Mouse (Mus musculus): ENCODE results near the gene Zfyve19. TPM values are rescaled to one million over a fixed set of nuclear protein-coding genes. Genes with fewer than 3 reads are reported as not detected.

Zfyve19 gene
- total RNA-seq, 2 experiments from 2014 or later, result 30.2 to 30.5 TPM

DNA sequence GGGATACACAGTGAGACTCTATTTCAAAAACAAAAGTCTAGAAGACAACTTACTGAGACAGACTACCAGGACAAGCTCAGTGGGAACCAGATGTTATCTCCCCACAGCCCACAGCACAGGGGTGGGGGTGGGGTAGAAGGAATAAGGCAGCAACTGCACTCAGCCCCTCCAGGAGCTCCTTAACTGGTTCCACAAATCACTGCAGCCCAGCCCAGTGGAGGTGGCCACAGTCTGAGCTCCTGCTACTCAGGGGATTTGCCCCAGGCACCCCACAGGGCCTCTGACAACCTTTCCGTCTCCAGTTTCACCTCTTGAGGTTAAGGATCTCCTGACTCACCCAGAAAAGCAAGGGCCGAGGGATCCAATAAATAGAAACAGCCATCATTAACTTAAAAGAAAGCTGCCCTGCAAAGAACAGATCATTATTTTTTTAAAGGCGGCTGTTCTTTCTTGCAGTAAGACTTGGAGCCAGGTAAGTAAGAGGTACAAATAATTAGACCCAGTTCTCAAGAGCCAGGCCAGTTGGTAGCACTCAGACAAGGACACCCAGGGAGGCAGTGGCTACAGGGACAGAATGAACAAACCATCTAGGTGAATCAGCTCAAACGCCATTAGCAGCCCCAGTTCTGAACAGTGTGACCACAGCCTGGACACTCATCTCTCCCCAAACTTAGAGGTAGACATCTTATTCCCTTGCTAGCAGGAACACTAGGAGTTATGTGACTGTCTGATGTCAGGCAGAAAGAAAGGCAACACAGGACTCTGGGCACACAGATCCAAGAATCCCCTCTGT, 11.9 kb upstream of the Zfyve19 start:
- DNase-seq, result no peak

DNA sequence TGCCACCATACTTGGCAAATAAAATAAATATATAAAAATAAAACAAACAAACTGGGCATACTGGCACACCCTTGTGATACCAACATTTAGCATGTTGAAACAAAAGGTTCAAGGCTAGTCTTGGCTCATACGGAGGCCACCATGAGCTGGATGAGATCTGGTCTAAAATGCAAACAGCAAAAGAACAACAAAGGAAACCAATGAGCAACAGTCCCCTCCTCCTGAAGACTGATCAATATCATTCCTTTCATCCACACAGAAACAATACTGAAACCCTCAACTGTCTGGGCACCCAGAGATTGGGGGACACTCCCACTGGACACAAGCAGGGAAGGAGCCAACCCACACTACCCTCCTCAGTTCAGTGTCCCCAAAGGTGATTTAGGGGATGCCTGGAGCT, 10.9 kb upstream of the Zfyve19 start:
- DNase-seq, result no peak

DNA sequence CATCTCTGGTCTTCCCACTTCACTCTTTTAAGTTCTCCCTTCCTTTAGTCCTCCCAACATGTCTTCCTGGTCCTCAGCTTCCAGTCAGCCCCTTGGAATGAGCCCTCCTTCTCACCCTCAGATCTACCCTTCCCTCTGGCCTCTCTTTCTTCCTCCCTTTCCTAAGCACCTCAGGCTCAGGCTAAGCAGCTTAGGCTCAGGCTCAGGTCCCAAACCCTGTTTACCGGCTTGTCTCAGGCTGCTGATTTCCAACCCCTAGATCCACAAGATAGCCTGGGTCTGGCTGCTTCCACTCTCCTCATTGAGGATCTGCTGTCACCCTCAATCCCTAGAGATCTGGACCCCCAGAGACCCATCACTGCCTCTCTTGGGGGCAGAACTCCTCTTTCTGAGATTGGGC, 10.4 kb upstream of the Zfyve19 start:
- no peak for DNase-seq

DNA sequence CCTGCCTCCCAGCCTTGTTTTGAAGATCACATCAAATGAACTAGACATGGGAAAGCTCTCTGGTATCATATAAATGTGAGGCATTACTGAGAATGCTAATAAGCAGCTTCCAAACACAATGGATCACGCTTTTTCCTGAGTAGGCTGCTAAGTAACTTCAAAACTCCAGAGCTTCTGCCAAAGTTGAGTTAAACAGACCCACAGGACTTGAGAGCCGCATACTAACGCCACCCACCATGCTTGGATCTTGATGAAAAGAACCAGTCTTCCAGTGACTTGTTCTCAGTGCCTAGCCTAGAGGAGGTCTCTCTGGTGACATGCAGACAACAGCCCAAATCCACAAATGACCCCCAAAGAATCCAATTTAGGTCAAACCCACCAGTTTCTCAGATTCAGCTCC, 9.5 kb upstream of the Zfyve19 start:
- DNase-seq, result no peak

DNA sequence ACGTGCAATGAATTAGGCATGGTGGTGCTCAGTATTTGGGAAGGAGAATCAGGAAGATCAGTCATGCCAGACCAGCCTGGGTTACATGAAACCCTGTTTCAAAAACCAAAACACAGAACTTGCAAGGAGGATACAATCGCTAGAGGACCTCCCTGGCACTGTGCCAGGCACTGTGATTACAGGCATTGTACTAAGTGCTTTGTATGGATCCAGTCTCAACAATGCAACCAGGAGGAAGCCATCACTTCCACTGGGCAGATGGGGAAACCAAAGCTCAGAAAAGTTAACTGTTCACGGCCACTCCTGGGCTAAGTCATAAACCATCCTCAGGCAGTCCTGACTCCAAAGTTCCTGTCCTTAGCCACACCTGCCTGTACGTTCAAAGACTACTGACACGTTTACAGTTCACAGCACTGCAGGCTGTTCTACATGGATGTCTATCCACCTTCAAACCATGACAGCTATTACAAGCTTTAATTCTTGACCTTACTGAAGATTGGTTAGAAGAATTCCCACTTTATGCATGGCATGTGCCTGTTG, 5.4 kb upstream of the Zfyve19 start:
- peak in 1 of 2 experiments; percentile 28 for DNase-seq

DNA sequence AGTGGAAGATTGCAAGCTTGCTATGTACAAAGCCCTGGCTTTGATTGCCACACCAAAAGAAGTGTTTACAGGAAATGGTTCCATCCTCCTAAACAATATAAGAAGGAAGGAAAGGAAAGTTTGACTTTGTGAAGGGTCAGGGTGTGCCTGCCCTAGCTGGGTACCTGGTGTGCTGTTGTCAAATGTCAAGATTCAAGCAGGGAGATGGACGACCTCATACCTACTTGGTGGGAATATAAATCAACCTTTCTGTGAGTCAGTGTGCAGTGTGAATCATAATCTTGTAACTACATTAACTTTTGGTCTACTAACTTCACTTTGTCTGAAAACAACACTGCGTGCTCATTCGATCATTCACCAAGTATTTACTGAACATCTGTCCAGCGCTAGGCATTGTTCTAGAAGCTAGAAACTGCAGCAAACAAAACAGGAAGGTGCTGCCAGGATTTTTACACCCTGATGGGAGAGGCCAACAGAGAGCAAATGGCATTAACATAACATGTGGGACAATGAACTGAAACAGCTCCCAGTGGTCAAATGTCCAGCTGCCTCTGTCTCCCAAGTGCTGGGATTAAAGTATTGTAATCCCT, 4.5 kb upstream of the Zfyve19 start:
- no peak for DNase-seq

DNA sequence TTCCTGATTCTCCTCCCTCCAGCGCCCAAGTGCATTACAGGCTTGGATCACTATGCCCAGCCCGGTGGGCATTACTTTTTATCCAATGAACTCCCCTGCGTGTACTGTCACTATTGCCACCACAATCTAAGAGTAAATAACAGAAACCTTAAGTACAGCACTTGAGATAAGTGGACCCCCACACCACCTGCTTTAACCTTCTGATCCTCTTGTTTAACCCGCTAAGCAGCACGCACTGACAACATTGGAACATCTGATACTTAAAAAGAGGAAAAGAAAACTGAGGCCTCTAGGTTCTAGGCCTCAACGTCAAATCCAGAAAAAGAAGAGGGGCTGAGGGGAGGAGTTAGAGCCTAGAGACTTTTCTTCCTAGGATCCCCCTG, 465 bp upstream of the Zfyve19 start:
- DNase-seq, result no peak

DNA sequence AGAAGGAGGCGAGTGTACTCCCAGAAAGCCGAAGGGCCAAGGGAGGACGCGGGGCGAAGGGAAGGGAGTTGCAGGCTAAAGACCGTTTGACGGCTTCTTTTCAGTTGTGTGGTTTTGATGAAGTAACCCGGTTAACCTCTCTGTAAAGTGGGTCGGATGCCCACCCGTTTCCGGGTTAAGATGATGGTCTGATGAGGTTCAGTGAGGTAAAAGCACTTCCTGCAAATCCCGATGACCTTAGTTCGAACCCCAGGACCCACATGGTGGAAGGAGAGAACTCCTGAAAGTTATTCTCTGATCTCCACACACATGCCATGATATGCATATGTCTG, 725 bp downstream of the Zfyve19 start:
- no peak for DNase-seq

DNA sequence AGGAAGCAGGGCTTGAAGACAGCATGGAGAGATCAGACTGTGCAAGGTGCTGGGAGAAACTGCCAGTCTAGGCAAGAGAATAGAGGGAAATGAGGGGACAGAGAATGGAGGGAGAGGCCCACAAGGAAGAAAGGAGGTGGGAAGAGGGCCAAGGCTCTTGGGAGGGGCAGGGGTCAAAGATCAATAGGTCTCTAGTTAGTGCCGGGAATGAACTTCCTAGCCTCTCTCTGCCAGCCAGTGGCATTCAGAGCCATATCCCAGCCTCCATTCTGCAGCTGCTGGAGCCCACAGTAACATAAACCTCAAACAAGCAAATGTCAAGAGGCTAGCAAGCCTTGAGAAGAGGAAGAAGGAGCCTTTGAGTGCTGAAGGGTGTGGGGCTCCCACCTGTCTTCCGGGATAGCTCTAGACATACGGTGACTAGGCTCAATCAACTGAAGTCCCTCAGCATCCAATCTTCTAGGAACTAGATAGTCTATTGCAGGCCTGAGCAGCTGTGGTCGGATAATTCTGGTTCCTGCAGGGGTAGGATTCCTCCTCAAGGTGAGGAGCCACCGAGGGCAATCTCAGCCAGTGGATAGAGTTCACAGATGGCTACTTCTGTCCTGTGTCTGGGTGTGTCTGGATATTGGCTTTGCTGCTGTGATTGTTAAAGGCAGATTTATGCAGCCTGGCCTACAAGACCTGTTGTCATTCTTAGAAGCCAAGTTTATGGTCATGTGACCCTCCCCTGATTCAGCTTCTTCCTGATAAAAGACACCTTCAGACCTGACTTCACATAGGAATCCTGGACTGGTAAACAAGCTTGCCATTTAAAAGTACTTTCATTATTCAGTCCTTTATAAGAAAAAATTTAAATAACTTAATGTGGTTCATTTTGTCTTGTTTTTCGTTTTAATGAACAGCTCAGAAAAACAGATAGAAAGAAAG, 21.6 kb downstream of the Zfyve19 start, which contains the start of gene Ppp1r14d:
TSS of gene Ppp1r14d (minus strand) at position 132 of the 930 bp plus-strand sequence.
- no peak for DNase-seq

DNA sequence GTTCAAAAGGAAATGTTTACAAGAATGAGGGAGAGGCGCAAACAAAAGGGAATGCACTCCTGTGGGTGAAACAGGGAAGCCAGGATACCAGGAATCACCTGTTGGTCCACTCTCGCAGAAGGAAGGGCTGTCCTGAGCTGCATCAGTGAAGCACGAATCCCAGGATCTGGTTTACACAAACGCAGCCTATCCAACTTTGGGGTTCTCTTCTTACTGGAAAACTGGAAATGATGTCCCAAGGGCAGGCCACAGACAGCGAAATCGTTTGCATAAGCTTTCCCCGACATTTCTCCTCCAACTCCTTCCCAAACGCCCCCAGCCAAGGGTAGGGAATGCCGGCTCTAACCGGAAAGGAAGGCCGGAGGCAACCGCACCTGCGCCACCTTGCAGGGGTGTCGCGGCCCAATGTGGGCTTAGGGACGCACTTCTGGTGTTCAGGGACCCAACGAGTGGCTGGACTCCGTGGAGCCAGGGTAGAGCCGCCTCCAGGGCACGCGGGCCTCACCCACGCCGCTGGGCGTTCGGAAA, 28.3 kb downstream of the Zfyve19 start:
- DNase-seq, result no peak

DNA sequence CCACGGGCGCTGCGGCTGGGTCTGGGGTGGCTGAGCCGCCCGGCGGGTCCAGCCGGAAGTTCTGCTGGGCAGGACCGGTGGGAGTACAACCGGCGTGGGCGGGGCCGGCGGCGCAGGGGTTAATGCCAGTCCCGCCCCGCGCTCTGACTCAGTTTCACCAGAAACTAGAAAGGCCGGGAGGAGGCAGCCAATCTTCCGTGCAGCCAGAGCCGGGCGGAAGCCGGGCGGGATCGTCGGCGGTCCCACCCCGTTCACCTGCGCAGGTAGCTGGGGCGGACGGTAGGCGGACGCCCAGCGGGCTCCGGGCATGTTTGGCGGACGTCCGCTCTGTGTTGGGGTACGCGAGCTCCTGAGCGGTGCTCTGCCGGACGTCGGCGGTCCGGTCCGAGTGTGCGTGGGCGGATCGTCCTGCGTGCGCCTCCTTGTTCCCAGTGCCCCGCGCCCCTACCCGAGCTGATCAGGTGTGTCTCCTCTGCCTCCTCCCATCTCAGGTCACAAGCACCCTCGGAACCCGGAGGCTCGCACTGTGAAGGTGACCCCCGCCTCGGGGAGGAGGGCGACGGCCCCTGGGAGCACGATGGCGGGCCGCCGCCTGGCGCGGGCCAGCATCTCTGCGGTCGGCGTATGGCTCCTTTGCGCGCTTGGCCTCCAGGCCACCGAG, 28.9 kb downstream of the Zfyve19 start, which contains the start of gene Spint1:
TSS of gene Spint1 (plus strand) at position 153 of the 661 bp plus-strand sequence.
- peak; percentile 22 to 28 for DNase-seq

DNA sequence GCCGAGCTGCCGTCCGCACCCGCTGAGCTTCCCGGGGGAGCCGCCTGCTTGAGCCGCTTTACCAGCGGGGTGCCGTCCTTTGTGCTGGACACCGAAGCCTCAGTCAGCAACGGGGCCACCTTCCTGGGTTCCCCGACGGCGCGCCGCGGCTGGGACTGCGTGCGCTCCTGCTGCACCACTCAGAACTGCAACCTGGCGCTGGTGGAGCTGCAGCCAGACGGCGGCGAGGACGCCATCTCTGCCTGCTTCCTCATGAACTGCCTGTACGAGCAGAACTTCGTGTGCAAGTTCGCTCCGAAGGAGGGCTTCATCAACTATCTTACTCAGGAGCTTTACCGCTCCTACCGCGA, 29.4 kb downstream of the Zfyve19 start:
- DNase-seq, result peak; percentile 21 to 30

DNA sequence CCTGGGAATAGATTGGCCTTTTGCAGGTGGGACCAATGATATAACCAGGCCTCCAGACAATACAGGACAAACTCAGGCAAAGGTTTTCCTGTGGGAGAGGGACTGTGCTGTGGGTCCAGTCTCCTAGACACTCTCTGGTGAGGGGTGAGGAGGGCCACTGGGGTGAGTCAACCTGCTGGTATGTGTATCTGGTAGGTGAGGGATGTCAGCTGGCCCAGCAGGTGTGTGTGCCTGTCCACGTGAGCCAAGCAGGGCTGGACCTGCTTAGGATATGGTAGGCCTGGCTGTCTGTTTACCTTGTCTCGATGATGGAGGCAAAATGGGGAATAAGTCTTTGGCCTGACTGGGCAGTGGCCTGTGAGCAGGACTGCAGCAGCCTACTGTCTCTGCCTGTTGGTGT, 30.3 kb downstream of the Zfyve19 start:
- DNase-seq, result no peak

DNA sequence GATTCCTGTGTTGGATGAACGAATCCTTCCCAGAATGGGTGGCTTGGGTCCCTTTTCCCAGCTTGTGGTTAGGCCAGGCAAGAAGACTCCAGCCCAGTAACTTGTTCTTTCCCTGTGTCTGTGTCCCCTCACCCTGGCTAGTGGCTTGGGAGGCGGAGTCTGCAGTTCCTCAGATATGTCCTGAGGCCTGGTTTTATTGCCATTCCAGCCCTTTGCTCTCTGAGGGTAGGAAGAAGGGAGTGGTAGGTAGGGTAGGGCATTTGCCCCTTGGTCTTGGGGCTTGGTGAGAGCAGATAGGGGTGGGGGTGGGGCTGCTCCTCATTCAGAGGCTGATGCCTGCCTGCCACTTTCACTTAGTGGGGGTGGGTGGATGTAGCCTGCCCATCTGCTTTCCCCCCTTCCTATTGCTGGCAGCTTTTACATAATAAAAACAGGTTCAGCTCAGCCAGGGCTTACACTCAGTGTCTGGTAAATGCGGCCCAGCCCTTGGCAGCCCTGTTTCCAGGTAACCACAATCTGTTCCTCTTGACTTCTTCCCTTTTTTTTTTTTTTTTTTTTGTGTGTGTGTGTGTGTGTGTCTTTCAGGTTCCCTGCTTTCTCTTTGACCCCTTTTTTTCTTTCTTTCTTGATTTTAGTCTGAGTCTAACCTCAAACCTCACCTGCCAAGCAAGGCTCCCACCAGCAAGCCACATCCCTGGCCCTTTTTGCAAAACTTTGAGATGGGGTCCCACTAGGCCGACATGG, 31.8 kb downstream of the Zfyve19 start:
- DNase-seq, result no peak

DNA sequence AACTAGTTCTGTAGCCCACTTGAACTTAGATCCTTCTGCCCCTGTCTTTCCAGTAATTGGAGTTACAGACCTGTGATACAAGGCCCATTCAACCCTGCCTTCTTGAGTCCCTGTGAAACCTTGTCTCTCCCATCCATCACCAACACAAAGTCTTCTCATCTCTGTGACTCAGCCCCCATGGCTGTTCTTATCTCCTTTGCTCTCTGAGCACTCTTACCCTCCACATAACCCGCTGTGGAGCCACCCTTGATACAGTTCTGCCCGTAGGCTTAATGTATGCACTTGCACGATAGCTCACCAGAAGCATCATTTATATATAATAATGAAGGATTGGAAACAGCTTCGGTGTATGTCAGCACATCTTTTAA, 32.4 kb downstream of the Zfyve19 start:
- DNase-seq, result no peak

DNA sequence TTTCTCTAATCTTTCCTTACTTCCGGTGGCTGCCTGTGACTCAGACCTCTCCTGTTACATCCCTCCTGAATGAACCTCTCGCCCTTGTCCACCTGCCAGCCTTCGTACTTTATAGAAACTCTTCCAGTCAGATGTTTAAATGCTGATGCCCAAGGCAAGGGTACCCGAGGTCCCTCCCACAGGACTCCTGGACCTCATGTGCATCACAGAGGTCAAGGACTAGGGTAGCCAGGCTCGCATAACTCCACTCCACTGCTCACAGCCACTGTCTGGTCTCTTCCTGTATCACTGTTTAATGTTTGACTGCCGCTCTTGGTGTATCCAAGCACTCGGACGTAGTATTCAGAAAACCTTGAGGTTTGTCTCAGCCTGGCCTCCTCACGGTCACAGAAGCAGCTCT, 34.1 kb downstream of the Zfyve19 start:
- no peak for DNase-seq

DNA sequence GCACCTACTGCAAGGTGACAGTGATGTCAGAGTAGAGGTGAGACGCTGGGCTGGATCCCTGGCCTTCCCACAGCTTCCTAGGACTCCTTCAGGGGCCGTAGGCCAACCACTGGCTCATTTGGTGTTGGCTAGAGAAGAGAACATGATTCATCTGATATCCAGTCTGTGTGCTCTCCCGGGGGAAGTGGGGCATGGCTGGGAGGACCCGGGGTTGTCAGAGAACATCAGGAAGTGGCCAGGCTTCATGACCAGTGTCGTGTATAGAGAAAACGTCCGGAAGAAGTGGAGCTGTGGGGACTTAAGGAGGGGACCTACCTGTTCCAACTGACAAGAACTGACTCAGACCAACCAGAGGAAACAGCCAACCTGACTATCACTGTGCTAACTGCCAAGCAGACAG, 36.8 kb downstream of the Zfyve19 start:
- DNase-seq, result no peak

DNA sequence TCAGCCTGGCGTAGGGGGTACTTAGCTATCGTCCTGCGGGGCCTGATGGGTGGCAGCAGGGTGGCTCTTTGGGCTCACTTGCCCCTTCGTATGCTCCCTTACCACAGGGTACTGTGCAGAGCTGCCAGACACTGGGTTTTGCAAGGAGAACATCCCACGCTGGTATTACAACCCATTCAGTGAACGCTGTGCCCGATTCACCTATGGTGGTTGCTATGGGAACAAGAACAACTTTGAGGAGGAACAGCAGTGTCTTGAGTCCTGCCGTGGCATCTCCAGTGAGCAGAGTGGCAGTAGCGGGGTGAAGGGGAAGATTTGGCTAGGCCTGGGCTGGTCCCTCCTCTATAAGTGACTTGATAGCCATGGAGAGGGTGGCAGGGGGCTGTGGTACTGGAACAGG, 39.5 kb downstream of the Zfyve19 start:
- no peak for DNase-seq

DNA sequence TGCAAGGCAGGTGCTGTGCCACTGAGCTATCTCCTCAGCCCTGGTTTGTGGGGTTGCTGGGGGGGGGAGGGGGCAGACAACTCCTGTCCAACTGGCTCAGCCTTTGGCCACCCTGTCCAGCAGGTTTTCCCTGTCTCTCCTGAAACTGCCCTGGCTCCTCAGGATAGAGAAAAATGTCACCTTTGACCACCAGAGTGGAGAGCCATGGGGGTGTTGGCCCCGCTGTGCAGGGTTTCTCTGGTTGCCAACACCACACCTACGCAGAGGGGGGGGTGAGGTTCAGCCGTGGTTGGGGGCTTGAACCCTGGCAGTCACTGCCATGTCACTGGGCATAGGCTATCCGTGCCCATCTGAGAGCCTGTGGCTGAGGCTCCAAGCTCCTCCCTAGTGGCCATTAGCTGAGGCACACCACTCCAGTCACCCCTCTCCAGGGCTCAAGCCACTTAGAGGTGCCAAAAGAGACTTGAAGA, 41.2 kb downstream of the Zfyve19 start:
- no peak for DNase-seq

DNA sequence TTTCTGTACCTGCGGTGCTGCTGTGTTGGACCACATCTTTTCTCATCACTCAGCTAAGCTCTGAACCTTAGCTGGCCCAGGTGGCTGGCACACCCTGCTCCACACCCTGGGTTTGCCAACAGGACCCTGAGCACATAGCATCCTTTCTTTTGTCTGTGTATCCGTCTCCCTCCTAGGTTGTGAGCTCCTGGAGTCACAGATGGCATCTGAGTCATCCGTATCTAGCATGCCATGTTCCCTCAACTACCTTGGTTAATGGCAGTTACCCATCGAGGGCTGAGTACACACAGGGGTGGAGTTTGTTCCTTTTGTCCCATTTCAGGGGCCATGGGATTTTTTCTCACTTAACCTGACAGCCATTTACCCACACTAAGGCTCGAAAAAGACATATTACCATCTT, 42.0 kb downstream of the Zfyve19 start:
- no peak for DNase-seq
